Mouse (Mus musculus): ENCODE measurements at regions not wholly inside any gene's neighbourhood (a gene's known extent, or its start where the extent isn't known, plus 50 kb on each side); places are given as distances from the start of the nearest gene placed in this dataset.

GRCm38 (mm10) chr1:23214462-23215158 lies 112.6 kb upstream of the 4933415F23Rik start:
- ATAC-seq (ENCODE audit: poor library complexity, severe bottlenecking) = no peak

DNA sequence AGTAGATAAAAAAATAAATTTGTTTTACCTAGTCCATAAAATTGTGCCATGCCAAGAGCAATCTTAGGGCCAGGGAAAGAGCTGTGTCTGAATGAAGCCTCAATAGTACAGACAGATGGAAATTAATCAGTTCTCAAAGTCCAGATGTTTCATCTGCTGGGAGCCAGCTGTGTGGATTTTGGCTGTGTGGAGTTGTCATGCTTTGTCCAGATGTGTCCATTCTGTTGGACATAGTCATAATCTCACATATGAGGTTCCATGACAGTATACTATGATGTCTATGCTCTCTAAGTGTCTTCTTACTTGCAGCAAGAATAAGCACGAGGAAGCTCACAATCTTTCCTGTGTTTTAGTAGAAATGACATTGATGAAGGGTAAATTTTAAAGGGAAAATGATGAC lies 105.8 kb upstream of the 4933415F23Rik start:
- no peak for ATAC-seq (ENCODE audit: poor library complexity, severe bottlenecking)

- no peak for ATAC-seq (ENCODE audit: poor library complexity, severe bottlenecking)
Observed at GRCm38 (mm10) chr1:23207024-23207423, 105.0 kb upstream of the 4933415F23Rik start.

GRCm38 (mm10) chr1:23202511-23203435 lies 100.7 kb upstream of the 4933415F23Rik start:
- no peak for ATAC-seq (ENCODE audit: poor library complexity, severe bottlenecking)

- no peak for ATAC-seq (ENCODE audit: poor library complexity, severe bottlenecking)
Observed at GRCm38 (mm10) chr1:23200460-23200859, 98.4 kb upstream of the 4933415F23Rik start.

- no peak for ATAC-seq (ENCODE audit: poor library complexity, severe bottlenecking)
Observed at GRCm38 (mm10) chr1:23190316-23191005, 88.4 kb upstream of the 4933415F23Rik start.

- ATAC-seq (ENCODE audit: poor library complexity, severe bottlenecking) = no peak
Observed at GRCm38 (mm10) chr1:23189790-23190189, 87.7 kb upstream of the 4933415F23Rik start.

DNA sequence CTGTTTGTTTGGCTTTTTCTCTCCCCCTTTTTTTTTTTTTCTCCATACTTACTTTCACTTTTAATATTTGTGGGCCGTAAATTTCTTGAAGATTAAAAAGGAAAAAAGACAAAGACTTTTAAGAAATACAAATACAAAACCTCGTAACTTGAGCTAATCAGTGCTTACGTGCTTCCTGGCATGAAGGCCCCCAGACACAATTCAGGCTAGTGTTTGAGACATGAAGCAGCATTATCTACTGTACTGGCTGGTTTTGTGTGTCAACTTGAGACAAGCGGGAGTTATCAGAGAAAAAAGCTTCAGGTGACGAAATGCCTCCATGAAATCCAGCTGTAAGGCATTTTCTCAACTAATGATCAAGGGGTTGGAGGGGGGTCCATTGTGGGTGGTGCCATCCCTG lies 86.2 kb upstream of the 4933415F23Rik start:
- no peak for ATAC-seq (ENCODE audit: poor library complexity, severe bottlenecking)

- no peak for ATAC-seq (ENCODE audit: poor library complexity, severe bottlenecking)
Observed at GRCm38 (mm10) chr1:23187446-23188206, 85.6 kb upstream of the 4933415F23Rik start.

DNA sequence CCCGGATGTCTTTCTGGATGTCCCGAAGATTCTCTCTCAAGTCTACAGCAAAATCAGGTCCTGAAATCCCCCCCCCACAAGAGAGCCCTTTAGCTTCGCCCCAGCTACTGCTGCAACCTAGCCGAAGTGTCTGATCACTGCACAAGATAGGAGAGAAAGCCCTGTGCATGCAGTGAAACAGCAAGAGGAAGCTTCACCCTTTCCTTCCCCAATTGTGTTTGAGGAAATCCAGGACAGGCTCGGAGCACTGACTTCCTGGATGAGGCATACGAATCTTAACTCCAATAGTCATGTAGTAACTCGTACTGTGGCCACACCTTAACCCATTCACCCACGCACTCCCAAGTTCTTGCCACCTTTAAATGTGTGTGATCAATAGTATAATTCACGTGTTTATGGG lies 82.7 kb upstream of the 4933415F23Rik start:
- no peak for ATAC-seq (ENCODE audit: poor library complexity, severe bottlenecking)

- no peak for ATAC-seq (ENCODE audit: poor library complexity, severe bottlenecking)
Observed at GRCm38 (mm10) chr1:23182541-23182940, 80.5 kb upstream of the 4933415F23Rik start.

DNA sequence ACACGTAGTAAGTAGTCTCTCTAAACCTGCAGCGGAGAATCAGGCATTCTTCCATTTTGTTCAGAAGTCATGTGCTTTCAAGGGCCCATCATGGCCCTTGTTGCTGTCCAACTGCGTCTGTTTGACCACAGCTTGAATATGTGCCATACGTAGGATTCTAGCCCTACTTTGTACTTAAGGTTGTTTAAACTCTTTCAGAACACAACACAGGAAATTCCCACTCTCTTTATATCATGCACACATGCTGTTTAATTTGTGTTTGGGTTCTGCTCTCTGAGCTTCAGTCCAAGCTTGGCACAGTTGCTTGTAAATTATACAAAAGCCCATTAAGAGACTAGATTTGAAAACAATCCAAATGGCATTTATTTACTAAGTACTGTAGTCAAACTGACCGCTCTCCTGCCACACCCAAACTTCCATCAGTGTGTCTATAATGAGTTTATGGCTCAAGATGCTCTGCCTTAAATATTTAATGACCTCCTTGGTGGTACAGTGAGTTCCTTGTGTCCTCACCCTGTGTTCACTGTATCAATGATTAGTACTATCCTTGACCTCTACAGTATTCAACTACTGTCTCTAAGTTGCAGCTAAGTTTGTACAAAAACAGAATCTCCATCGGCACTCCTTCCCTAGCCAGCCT lies 76.4 kb upstream of the 4933415F23Rik start:
- no peak for ATAC-seq (ENCODE audit: poor library complexity, severe bottlenecking)

- no peak for ATAC-seq (ENCODE audit: poor library complexity, severe bottlenecking)
Observed at GRCm38 (mm10) chr1:23174022-23174421, 72.0 kb upstream of the 4933415F23Rik start.

- ATAC-seq (ENCODE audit: poor library complexity, severe bottlenecking) = no peak
Observed at GRCm38 (mm10) chr1:23173054-23173802, 71.2 kb upstream of the 4933415F23Rik start.

DNA sequence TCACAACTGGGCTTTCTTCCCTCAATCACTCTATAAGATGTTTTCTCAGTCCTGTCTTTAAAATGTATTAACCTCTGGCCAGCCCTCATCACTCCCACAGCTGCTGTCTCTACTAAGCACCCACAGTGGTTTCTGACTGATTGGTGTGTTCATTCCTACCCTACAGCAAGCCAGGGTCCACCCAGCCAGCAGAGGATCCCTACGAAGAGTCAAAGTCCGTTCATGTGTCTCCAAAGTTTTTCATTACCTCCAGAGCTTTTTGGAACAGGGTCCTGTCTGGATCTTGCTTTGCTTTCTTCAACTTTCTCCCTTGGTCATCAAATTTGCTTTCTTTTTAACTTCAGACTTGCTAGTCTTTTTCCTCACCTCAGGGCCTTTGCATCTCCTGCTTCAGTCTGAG lies 69.3 kb upstream of the 4933415F23Rik start:
- ATAC-seq (ENCODE audit: poor library complexity, severe bottlenecking) = no peak

DNA sequence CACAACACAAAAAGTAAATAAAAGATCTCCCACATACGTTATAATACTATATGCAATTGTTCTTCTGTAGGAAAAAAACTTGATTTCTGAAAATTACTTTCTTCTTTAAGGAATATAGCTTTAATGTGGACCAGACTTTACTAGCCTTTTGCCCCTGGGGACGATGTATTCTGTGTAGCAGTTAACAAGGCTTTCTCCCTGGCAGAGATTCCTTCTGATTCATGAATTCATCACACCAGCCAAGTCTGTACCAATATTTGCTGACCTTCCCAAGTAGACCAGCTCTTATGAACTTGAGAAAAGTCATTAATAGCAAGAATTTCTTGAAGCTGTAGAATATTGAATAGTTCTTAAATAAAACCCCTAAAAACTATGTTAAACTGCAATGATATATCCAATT lies 68.7 kb upstream of the 4933415F23Rik start:
- ATAC-seq (ENCODE audit: poor library complexity, severe bottlenecking) = no peak

DNA sequence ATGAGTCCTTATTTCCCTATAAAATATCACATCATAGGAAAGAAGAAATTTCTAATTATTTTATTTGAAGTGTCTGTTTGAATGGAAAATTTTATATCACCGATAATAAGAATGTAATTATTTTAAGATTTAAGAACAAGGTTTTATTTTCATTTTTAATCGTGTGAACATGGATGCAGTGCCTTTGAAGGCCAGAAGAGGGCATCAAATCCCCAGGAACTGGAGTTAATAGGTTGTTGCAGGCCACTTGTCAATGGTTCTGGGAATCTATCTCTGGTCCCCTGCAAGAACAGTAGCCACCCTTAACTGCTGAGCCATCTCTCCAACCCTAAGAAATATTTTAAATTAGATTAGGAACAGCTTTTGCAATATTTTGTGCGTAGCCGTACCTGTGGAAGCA lies 66.5 kb upstream of the 4933415F23Rik start:
- ATAC-seq (ENCODE audit: poor library complexity, severe bottlenecking) = no peak

GRCm38 (mm10) chr1:23163371-23163935 lies 61.4 kb upstream of the 4933415F23Rik start:
- no peak for ATAC-seq (ENCODE audit: poor library complexity, severe bottlenecking)

DNA sequence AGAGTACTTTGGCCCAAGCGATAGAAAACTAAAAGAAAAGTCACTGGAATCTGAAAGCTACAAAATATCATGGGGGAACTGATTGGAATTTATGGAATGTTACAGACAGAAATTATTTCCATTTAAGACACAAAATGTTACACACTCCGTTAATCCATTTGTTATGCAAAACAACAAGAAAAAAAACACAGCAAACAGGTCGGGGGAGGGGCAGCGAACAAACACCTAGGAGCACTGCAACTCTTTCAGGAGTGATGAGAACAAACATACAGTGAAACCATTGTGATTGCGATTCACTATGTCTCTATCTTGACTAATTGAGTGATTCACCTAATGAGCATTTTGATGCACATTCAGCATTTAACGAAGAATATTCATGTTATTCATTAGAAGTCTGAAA lies 60.7 kb upstream of the 4933415F23Rik start:
- no peak for ATAC-seq (ENCODE audit: poor library complexity, severe bottlenecking)

Data from megakaryocyte, adult 5-6 weeks (primary cell).